Mouse (Mus musculus) A20 (cell line): ENCODE measurements around the gene Cabp1.
"Not testable (repeated sequence)": the region's sequence is repeated elsewhere in the genome, so short reads cannot be mapped to it uniquely, and the experiment has no call there.

ENCODE experiments used
- DNase-seq: peaks from one replicate; pipeline ENCODE4 v3.0.0-alpha.2; 2011; ENCODE audit warnings: low read depth, low spot score

Gene Cabp1

GRCm38 (mm10) chr5:115177866-115178265 is 16.3 kb downstream of the Cabp1 start:
- DNase-seq: peak; percentile 74

GRCm38 (mm10) chr5:115174554-115174953 is 19.6 kb downstream of the Cabp1 start:
- no peak for DNase-seq

GRCm38 (mm10) chr5:115170150-115170549 is 24.0 kb downstream of the Cabp1 start:
- DNase-seq: no peak

- DNase-seq: no peak
Observed at GRCm38 (mm10) chr5:115168641-115169415, 25.4 kb downstream of the Cabp1 start.

GRCm38 (mm10) chr5:115167396-115167795 is 26.8 kb downstream of the Cabp1 start:
- peak; percentile 72 for DNase-seq

- DNase-seq: no peak
Observed at GRCm38 (mm10) chr5:115166815-115167194, 27.4 kb downstream of the Cabp1 start.

GRCm38 (mm10) chr5:115165895-115166814 is 28.0 kb downstream of the Cabp1 start:
- DNase-seq: peak; percentile 61

- peak; percentile 73 for DNase-seq
Observed at GRCm38 (mm10) chr5:115165351-115165750, 28.8 kb downstream of the Cabp1 start.

- DNase-seq: not testable (repeated sequence)
Observed at GRCm38 (mm10) chr5:115164446-115164845, 29.7 kb downstream of the Cabp1 start.

GRCm38 (mm10) chr5:115163563-115163962 is 30.6 kb downstream of the Cabp1 start:
- peak; percentile 64 for DNase-seq

GRCm38 (mm10) chr5:115161940-115162279 is 32.3 kb downstream of the Cabp1 start:
- not testable (repeated sequence) for DNase-seq

GRCm38 (mm10) chr5:115161064-115161939 is 32.9 kb downstream of the Cabp1 start:
- no peak for DNase-seq

- DNase-seq: no peak
Observed at GRCm38 (mm10) chr5:115160655-115161054, 33.5 kb downstream of the Cabp1 start.

GRCm38 (mm10) chr5:115159165-115159564 is 35.0 kb downstream of the Cabp1 start:
- DNase-seq: no peak

- peak; percentile 99 for DNase-seq
Observed at GRCm38 (mm10) chr5:115158040-115158983, 35.9 kb downstream of the Cabp1 start, which contains the start of gene Mlec. Mlec (minus strand) TSS chr5:115158179.

- peak; percentile 80 for DNase-seq
Observed at GRCm38 (mm10) chr5:115156933-115157589, 37.1 kb downstream of the Cabp1 start.

GRCm38 (mm10) chr5:115156401-115156800 is 37.8 kb downstream of the Cabp1 start:
- peak; percentile 35 for DNase-seq

- DNase-seq: peak; percentile 62
Observed at GRCm38 (mm10) chr5:115155831-115156230, 38.4 kb downstream of the Cabp1 start.

- DNase-seq: no peak
Observed at GRCm38 (mm10) chr5:115155156-115155631, 39.0 kb downstream of the Cabp1 start.
